Mouse (Mus musculus) bone marrow, adult 2 months (tissue): ENCODE measurements around the gene Prim2.

Source experiments
- CTCF ChIP-seq: fragments of 200-500 bp; IDR thresholded peaks from 2 replicates; pipeline ENCODE4 v1.5.1; 2011; ENCODE audit warnings: low read length, control low read depth; ENCODE audit not compliant: control insufficient read depth, insufficient read depth
- POLR2A ChIP-seq: fragments of 200-500 bp; IDR thresholded peaks from 2 replicates; pipeline ENCODE4 v1.6.1; 2011; ENCODE audit warnings: low read depth, mild to moderate bottlenecking, control low read depth, low read length, borderline replicate concordance; ENCODE audit not compliant: control insufficient read depth

DNA sequence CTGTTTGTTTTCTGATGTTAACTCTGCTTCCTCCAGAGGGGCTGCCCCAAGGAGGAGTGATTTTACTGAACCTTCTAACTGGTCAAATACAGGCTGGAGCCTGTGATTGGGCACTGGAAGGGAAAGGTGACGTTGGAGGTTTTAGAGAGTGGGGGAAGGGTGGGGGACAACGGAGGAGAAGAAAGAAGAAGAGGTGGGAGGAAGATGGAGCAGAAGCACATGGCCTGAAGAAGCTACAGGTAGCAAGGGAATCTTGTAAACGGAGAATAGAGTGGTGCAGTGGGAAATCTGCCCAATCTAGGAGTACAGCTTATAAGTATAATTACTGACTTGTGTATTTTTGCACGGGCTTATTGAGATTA, 20.5 kb upstream of the Prim2 start:
- TF ChIP-seq CTCF (no peak), POLR2A (no peak)
